Mouse (Mus musculus): Measurements from ENCODE around the gene Parva. TPM values are rescaled to one million over a fixed set of nuclear protein-coding genes. Genes with fewer than 3 reads are reported as not detected.

Parva gene
- polyA plus RNA-seq, 1 experiment from 2014 or later: 50.9 TPM

- peak overlapping the region; percentile 53 for H3K27ac ChIP-seq (replicated peaks)
- no peaks in the 10 kb centered on the region for H3K9me3 ChIP-seq (replicated peaks)
- WGBS: 59% methylated on average over 6 of the region's 6 CpGs
- H3K36me3 ChIP-seq: no peaks in the 10 kb centered on the region
- no peak overlapping the region for H3K4me3 ChIP-seq
- DNase-seq (ENCODE audit: low spot score): peak; percentile 82
- peaks cover 15% of the 10 kb centered on the region for H3K4me1 ChIP-seq
- H3K27me3 ChIP-seq (ENCODE audit: low read depth, poor library complexity, severe bottlenecking): peaks cover 11% of the 10 kb centered on the region; the same call in 1 of the 2 replicates
Observed at GRCm38 (mm10) chr7:112400175-112400574, 27.1 kb upstream of the Parva start.

GRCm38 (mm10) chr7:112405061-112405460, 22.2 kb upstream of the Parva start:
- whole genome bisulfite sequencing: 78% methylated on average over 2 of the region's 2 CpGs
- Histone ChIP-seq H3K4me3 (no peak overlapping the region), H3K27me3 (ENCODE audit: low read depth, poor library complexity, severe bottlenecking) (no peaks in the 10 kb centered on the region), H3K27ac (replicated peaks) (no peak overlapping the region), H3K36me3 (no peaks in the 10 kb centered on the region), H3K9me3 (replicated peaks) (no peaks in the 10 kb centered on the region), H3K4me1 (peaks cover 4% of the 10 kb centered on the region; the same call in 1 of the 2 replicates)
- DNase-seq (ENCODE audit: low spot score): no peak

GRCm38 (mm10) chr7:112405578-112405977, 21.7 kb upstream of the Parva start:
- Histone ChIP-seq H3K9me3 (replicated peaks) (no peaks in the 10 kb centered on the region), H3K27me3 (ENCODE audit: low read depth, poor library complexity, severe bottlenecking) (no peaks in the 10 kb centered on the region), H3K4me3 (no peak overlapping the region), H3K4me1 (0 out of 2 replicates have a peak, but pooled peaks cover 3% of the 10 kb centered on the region), H3K27ac (replicated peaks) (no peak overlapping the region), H3K36me3 (no peaks in the 10 kb centered on the region)
- WGBS: 92% methylated on average over 8 of the region's 8 CpGs
- no peak for DNase-seq (ENCODE audit: low spot score)

- DNase-seq (ENCODE audit: low spot score): no peak
- no peaks in the 10 kb centered on the region for H3K9me3 ChIP-seq (replicated peaks)
- H3K36me3 ChIP-seq: no peaks in the 10 kb centered on the region
- H3K27ac ChIP-seq (replicated peaks): no peak overlapping the region
- no peaks in the 10 kb centered on the region for H3K4me1 ChIP-seq
- WGBS: 90% methylated on average over 7 of the region's 7 CpGs
- H3K27me3 ChIP-seq (ENCODE audit: low read depth, poor library complexity, severe bottlenecking): no peaks in the 10 kb centered on the region
- no peak overlapping the region for H3K4me3 ChIP-seq
Observed at GRCm38 (mm10) chr7:112407597-112407996, 19.7 kb upstream of the Parva start.

GRCm38 (mm10) chr7:112409991-112410390, 17.3 kb upstream of the Parva start:
- Histone ChIP-seq H3K27me3 (ENCODE audit: low read depth, poor library complexity, severe bottlenecking) (no peaks in the 10 kb centered on the region), H3K9me3 (replicated peaks) (no peaks in the 10 kb centered on the region), H3K36me3 (no peaks in the 10 kb centered on the region), H3K27ac (replicated peaks) (no peak overlapping the region), H3K4me3 (no peak overlapping the region), H3K4me1 (no peaks in the 10 kb centered on the region)
- WGBS: 84% methylated on average over 3 of the region's 3 CpGs
- DNase-seq (ENCODE audit: low spot score): no peak

- Histone ChIP-seq H3K27me3 (ENCODE audit: low read depth, poor library complexity, severe bottlenecking) (peaks cover 17% of the 10 kb centered on the region; the same call in 1 of the 2 replicates), H3K4me3 (no peak overlapping the region), H3K9me3 (replicated peaks) (no peaks in the 10 kb centered on the region), H3K36me3 (no peaks in the 10 kb centered on the region), H3K27ac (replicated peaks) (no peak overlapping the region), H3K4me1 (peaks cover 20% of the 10 kb centered on the region)
- WGBS: 86% methylated on average over 6 of the region's 6 CpGs
- DNase-seq (ENCODE audit: low spot score): no peak
Observed at GRCm38 (mm10) chr7:112413286-112413685, 14.0 kb upstream of the Parva start.

GRCm38 (mm10) chr7:112416058-112416526, 11.2 kb upstream of the Parva start:
- DNase-seq (ENCODE audit: low spot score): peak; percentile 22
- 26% methylated on average over 14 of the region's 14 CpGs for WGBS
- peak overlapping the region; percentile 18; the same call in 1 of the 2 replicates for H3K27ac ChIP-seq (replicated peaks)
- H3K4me1 ChIP-seq: peaks cover 20% of the 10 kb centered on the region
- peak overlapping the region; percentile 11; the same call in 1 of the 2 replicates for H3K4me3 ChIP-seq
- no peaks in the 10 kb centered on the region for H3K9me3 ChIP-seq (replicated peaks)
- peaks cover 17% of the 10 kb centered on the region; the same call in 1 of the 2 replicates for H3K27me3 ChIP-seq (ENCODE audit: low read depth, poor library complexity, severe bottlenecking)
- no peaks in the 10 kb centered on the region for H3K36me3 ChIP-seq

- 18% methylated on average over 7 of the region's 7 CpGs for WGBS
- Histone ChIP-seq H3K9me3 (replicated peaks) (no peaks in the 10 kb centered on the region), H3K4me3 (no peak overlapping the region), H3K27ac (replicated peaks) (peak overlapping the region; percentile 18; the same call in 1 of the 2 replicates), H3K36me3 (no peaks in the 10 kb centered on the region), H3K27me3 (ENCODE audit: low read depth, poor library complexity, severe bottlenecking) (peaks cover 17% of the 10 kb centered on the region; the same call in 1 of the 2 replicates), H3K4me1 (peaks cover 20% of the 10 kb centered on the region)
- DNase-seq (ENCODE audit: low spot score): no peak
Observed at GRCm38 (mm10) chr7:112416730-112417513, 10.4 kb upstream of the Parva start.

- Histone ChIP-seq H3K27ac (replicated peaks) (no peak overlapping the region), H3K4me3 (no peak overlapping the region), H3K27me3 (ENCODE audit: low read depth, poor library complexity, severe bottlenecking) (peaks cover 17% of the 10 kb centered on the region; the same call in 1 of the 2 replicates), H3K4me1 (peaks cover 20% of the 10 kb centered on the region), H3K36me3 (no peaks in the 10 kb centered on the region), H3K9me3 (replicated peaks) (no peaks in the 10 kb centered on the region)
- DNase-seq (ENCODE audit: low spot score): no peak
- WGBS: 80% methylated on average over 4 of the region's 4 CpGs
Observed at GRCm38 (mm10) chr7:112417598-112417997, 9.7 kb upstream of the Parva start.

GRCm38 (mm10) chr7:112423438-112423837, 3.9 kb upstream of the Parva start:
- Histone ChIP-seq H3K27me3 (ENCODE audit: low read depth, poor library complexity, severe bottlenecking) (peaks cover 17% of the 10 kb centered on the region), H3K4me1 (peaks cover 20% of the 10 kb centered on the region), H3K36me3 (no peaks in the 10 kb centered on the region), H3K27ac (replicated peaks) (no peak overlapping the region), H3K4me3 (no peak overlapping the region), H3K9me3 (replicated peaks) (no peaks in the 10 kb centered on the region)
- WGBS: 92% methylated on average over 4 of the region's 4 CpGs
- no peak for DNase-seq (ENCODE audit: low spot score)

GRCm38 (mm10) chr7:112426811-112427210, 494 bp upstream of the Parva start:
- Histone ChIP-seq H3K27ac (replicated peaks) (peak overlapping the region; percentile 96; the same call in 1 of the 2 replicates), H3K4me3 (no peak overlapping the region), H3K4me1 (peaks cover 25% of the 10 kb centered on the region), H3K36me3 (no peaks in the 10 kb centered on the region; the same call in 1 of the 2 replicates), H3K9me3 (replicated peaks) (peaks cover 3% of the 10 kb centered on the region; the same call in 1 of the 2 replicates), H3K27me3 (ENCODE audit: low read depth, poor library complexity, severe bottlenecking) (peaks cover 17% of the 10 kb centered on the region)
- WGBS: 60% methylated on average over 5 of the region's 5 CpGs
- no peak for DNase-seq (ENCODE audit: low spot score)

GRCm38 (mm10) chr7:112428158-112428535, 842 bp downstream of the Parva start:
- Histone ChIP-seq H3K27me3 (ENCODE audit: low read depth, poor library complexity, severe bottlenecking) (peaks cover 17% of the 10 kb centered on the region), H3K27ac (replicated peaks) (peak overlapping the region; percentile 96), H3K4me1 (peaks cover 25% of the 10 kb centered on the region), H3K36me3 (no peaks in the 10 kb centered on the region; the same call in 1 of the 2 replicates), H3K4me3 (peak overlapping the region; percentile 80), H3K9me3 (replicated peaks) (peaks cover 3% of the 10 kb centered on the region; the same call in 1 of the 2 replicates)
- under 1% methylated on average over 22 of the region's 22 CpGs for WGBS
- no peak for DNase-seq (ENCODE audit: low spot score)

GRCm38 (mm10) chr7:112439846-112440245, 12.5 kb downstream of the Parva start:
- H3K9me3 ChIP-seq (replicated peaks): peaks cover 8% of the 10 kb centered on the region
- H3K4me3 ChIP-seq: no peak overlapping the region
- H3K4me1 ChIP-seq: peaks cover 28% of the 10 kb centered on the region
- H3K27ac ChIP-seq (replicated peaks): no peak overlapping the region
- no peaks in the 10 kb centered on the region for H3K27me3 ChIP-seq (ENCODE audit: low read depth, poor library complexity, severe bottlenecking)
- 86% methylated on average over 3 of the region's 3 CpGs for WGBS
- H3K36me3 ChIP-seq: peaks cover 11% of the 10 kb centered on the region
- no peak for DNase-seq (ENCODE audit: low spot score)
